Mouse (Mus musculus): ENCODE data around the gene Carns1.
A peak's percentile ranks its signal among the peaks of the same experiment; 100 is the strongest.

Gene Carns1

GRCm38 (mm10) chr19:4151898-4152297, 23.4 kb downstream of the Carns1 start:
- peak; percentile 57 to 71 for DNase-seq (ENCODE audit: inconsistent age in 2 of 2, low spot score in 1 of 2)

DNA sequence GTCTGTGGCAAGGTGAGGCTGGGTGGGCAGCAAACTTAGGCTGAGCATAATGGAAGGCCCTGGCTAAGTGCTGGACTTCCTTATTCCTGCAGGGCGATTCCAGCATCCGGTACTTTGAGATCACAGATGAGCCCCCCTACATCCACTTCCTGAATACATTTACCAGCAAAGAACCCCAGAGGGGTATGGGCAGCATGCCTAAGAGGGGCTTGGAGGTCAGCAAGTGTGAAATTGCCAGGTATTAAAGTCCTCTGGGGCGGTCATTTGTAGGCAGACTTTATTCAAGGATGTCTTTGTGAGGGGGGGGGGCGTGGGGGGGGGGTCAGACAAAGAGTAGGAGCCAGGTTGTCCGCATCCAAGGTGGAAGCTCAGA, 23.8 kb downstream of the Carns1 start:
- peak in 1 of 2 experiments; percentile 59 for DNase-seq (ENCODE audit: inconsistent age in 2 of 2, low spot score in 1 of 2)

DNA sequence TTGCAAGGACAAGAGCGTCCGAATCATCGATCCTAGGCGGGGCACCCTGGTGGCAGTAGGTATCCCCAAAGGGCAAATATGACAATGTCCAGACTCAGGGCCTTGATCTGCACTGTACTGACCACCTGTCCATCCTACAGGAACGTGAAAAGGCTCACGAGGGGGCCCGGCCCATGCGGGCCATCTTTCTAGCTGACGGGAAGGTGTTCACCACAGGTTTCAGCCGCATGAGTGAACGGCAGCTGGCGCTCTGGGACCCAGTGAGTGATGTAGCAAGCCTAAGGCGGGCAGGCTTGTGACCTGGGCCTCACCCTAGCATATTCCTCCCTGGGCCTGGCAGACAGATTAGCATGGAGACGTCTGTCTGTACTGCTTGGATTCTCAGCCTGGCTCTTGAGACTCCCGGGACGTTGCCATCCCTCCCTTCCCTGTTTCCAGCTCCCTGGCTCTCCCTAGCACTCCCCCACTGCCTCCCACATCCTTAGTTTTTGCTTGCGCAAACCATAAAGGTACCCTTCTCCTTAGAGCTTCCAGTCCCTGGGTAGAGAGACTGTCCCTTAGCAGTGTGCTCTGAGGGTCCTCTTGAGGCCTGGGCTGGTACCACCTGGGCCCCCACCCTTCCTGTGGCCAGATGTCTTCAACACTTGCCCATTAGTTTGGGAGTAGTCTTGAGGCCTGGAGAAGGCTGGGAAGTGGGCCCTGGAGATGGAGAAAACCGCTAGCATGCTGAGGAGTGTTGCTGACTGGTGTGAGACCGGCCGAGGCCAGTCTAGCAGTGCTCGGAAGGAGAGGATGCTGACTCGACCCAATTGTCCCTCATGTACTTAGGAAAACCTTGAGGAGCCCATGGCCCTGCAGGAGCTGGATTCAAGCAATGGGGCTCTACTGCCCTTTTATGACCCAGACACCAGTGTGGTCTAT, 24.5 kb downstream of the Carns1 start:
- peak in 1 of 2 experiments; percentile 42 for DNase-seq (ENCODE audit: inconsistent age in 2 of 2, low spot score in 1 of 2)

- DNase-seq (ENCODE audit: inconsistent age in 2 of 2, low spot score in 1 of 2): no peak
Measured at GRCm38 (mm10) chr19:4149764-4150461, 25.4 kb downstream of the Carns1 start.

GRCm38 (mm10) chr19:4149283-4149682, 26.0 kb downstream of the Carns1 start:
- DNase-seq (ENCODE audit: inconsistent age in 2 of 2, low spot score in 1 of 2): no peak

DNA sequence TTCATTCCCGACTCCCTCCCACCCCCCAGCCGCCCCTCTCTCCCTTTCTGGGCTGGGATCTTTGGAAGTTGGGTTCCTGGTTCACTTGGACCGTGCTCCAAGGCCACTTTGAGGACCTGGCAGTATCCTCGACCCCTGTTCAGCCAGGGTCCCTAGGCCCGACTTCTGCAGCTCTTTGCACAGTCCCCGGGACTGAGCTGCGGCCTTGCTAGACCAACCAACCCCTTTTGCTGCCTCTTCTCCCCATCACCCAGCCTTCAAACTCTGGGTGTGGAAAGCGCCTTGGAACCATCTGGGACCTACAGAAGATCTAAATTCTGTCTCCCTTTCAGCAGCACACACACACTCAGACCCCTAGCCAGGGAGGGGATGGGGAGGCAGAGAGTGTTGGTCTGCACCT, 26.5 kb downstream of the Carns1 start:
- DNase-seq (ENCODE audit: inconsistent age in 2 of 2, low spot score in 1 of 2): peak in 1 of 2 experiments; percentile 76

DNA sequence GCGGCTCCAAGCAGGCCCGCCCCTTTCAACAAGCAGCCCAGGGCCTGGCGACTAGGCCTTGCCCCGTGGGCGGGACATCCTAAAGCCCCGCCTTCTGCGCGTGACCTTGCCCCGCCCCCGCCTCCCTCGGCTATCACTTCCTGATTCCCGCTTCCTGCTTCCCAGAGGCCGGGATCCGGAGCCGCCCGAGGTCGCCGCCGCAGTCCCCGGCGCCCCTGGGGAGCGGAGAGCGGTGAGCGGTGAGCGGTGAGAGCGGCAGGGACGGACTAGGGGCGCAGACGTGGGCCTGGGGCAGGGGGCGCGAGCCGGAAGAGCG, 26.8 kb downstream of the Carns1 start, which contains the start of gene Coro1b:
TSS of gene Coro1b (plus strand) at position 129 of the 316 bp plus-strand sequence.
- peak; percentile 98 to 100 for DNase-seq (ENCODE audit: inconsistent age in 2 of 2, low spot score in 1 of 2)

GRCm38 (mm10) chr19:4147782-4148490, 27.3 kb downstream of the Carns1 start:
- no peak for DNase-seq (ENCODE audit: inconsistent age in 2 of 2, low spot score in 1 of 2)

- DNase-seq (ENCODE audit: inconsistent age in 2 of 2, low spot score in 1 of 2): no peak
Measured at GRCm38 (mm10) chr19:4147022-4147405, 28.3 kb downstream of the Carns1 start.

- no peak for DNase-seq (ENCODE audit: inconsistent age in 2 of 2, low spot score in 1 of 2)
Measured at GRCm38 (mm10) chr19:4146366-4147021, 28.8 kb downstream of the Carns1 start.

GRCm38 (mm10) chr19:4145936-4146335, 29.3 kb downstream of the Carns1 start:
- DNase-seq (ENCODE audit: inconsistent age in 2 of 2, low spot score in 1 of 2): no peak

GRCm38 (mm10) chr19:4144550-4145498, 30.5 kb downstream of the Carns1 start:
- DNase-seq (ENCODE audit: inconsistent age in 2 of 2, low spot score in 1 of 2): peak in 1 of 2 experiments; percentile 62

DNA sequence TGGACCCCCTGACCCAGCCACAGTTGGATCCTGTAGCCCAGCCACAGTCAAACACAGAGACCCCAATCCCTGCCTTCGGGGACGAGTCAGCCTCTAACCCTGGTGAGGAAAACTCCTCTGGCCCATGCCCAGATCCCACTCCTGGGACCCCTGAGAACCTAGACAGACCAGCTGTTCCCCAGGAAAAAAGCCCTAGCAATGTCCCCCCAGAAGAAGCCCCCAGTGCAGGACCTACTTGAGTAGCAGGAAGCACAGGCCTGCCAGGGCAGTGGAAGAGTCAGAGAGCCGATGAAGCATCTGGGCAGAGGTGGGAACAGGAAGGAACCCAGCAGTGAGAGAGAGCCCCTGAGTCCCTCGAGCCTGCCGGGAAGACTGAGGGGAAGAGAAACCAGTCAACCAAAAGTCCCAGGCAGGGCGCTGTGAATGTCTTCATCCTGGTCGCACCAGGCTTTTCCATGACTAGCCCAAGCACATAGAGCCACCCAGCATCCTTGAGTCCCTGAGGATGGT, 31.5 kb downstream of the Carns1 start, which contains the start of gene Cabp4:
TSS of gene Cabp4 (minus strand) at position 275 of the 510 bp plus-strand sequence.
- DNase-seq (ENCODE audit: inconsistent age in 2 of 2, low spot score in 1 of 2): no peak

DNA sequence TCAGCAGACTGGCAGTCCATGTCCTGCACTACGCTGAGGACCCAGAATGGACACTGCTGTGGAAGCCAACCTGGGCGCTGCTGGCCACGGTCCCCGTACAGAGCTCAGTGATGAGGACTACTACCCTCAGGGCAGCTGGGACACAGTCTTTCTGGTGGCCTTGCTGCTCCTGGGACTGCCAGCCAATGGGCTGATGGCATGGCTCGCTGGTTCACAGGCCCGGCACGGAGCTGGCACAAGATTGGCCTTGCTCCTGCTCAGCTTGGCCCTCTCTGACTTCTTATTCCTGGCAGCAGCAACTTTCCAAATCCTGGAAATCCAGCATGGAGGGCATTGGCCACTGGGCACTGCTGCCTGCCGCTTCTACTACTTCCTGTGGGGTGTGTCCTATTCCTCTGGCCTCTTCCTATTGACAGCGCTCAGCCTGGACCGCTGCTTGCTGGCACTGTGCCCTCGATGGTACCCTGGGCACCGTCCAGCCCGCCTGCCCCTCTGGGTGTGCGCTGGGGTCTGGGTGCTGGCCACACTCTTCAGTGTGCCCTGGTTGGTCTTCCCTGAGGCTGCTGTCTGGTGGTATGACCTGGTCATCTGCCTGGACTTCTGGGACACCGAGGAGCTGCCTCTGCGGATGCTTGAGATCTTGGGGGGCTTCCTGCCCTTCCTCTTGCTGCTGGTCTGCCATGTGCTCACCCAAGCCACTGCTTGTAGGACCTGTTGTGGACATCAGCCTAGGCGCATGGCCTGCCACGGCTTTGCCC, 32.7 kb downstream of the Carns1 start:
- DNase-seq (ENCODE audit: inconsistent age in 2 of 2, low spot score in 1 of 2): no peak

DNA sequence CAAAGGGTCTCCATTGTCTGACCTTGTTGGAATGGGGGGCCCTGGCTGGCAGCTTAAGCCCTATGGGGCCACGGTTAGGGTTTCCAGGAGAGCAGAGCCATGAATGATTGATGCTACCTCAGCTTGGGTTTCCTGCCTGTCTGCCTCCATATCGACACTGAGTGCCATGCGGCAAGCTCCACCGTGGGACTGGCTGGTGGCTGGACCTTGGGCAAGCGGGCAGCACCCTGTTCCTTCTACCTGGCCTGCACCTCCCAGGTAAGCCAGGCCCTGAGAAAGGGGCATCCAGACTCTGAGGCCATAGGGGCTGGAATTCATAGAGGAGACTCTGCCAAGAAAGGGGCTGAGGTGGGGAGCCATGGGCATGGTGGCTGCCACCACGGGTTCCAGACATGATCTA, 35.1 kb downstream of the Carns1 start:
- no peak for DNase-seq (ENCODE audit: inconsistent age in 2 of 2, low spot score in 1 of 2)

- DNase-seq (ENCODE audit: inconsistent age in 2 of 2, low spot score in 1 of 2): no peak
Measured at GRCm38 (mm10) chr19:4139446-4139845, 35.8 kb downstream of the Carns1 start, which contains the start of gene Gpr152. Gpr152 (plus strand) TSS chr19:4139787.

GRCm38 (mm10) chr19:4137913-4138312, 37.4 kb downstream of the Carns1 start:
- no peak for DNase-seq (ENCODE audit: inconsistent age in 2 of 2, low spot score in 1 of 2)

DNA sequence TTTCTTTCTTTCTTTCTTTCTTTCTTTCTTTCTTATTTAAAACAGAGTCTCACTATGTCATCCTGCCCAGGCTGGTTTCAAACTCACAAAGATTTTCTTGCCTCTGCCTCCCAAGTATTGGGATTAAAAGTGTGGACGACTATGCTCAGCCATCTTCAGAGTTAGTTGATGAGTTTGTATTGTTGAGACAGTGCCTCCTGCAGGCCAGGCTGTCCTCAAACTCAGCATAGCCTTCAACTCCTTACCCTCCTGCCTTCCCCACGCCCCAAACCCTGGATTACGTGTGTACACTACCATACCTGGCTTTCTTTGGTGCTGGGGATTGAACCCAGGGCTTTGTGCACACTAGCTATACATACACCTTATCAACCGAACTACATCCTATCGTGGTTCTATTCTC, 38.8 kb downstream of the Carns1 start:
- no peak for DNase-seq (ENCODE audit: inconsistent age in 2 of 2, low spot score in 1 of 2)

- DNase-seq (ENCODE audit: inconsistent age in 2 of 2, low spot score in 1 of 2): peak in 1 of 2 experiments; percentile 82
Measured at GRCm38 (mm10) chr19:4135963-4136345, 39.3 kb downstream of the Carns1 start.

Data from adrenal gland, adult (tissue).